Mouse (Mus musculus): ENCODE measurements around the gene Gm19965. TPM values are rescaled to one million over a fixed set of nuclear protein-coding genes. Genes with fewer than 3 reads are reported as not detected.

Gm19965 gene
- not detected in 2 replicates for polyA plus RNA-seq (2012; ENCODE audit: insufficient read depth, insufficient read length, missing spikeins)

DNA sequence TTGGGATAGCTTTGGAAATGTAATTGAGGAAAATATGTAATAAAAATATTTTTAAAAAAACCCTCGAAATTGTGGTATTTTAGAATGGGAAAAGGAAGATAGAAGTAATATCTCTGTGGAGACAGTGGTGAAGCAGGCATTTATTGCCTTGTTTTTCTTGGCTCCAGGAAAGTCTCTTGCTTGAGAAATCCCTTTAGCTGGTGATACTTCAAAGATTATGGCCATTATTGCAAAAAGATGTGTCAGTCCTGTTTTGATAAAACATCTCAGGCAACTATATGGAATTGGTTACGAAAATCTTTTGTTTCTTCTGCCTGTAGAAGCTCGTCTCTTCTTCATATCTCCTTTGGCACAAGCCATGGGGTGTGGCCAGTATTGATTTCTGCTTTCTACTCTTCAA, at the start of gene Gm19965:
Gm19965 (plus strand) TSS at position 301 of the 400 bp plus-strand sequence.
- Histone ChIP-seq H3K4me1 (ENCODE audit: control insufficient read depth, insufficient read depth, insufficient read length, low read length) (no peaks in the 10 kb centered on the region), H3K4me3 (ENCODE audit: insufficient read depth, low read depth, low read length) (no peak within 1 kb of the TSS), H3K27ac (replicated peaks; ENCODE audit: low read depth, low read length) (no peak within 1 kb of the TSS)

DNA sequence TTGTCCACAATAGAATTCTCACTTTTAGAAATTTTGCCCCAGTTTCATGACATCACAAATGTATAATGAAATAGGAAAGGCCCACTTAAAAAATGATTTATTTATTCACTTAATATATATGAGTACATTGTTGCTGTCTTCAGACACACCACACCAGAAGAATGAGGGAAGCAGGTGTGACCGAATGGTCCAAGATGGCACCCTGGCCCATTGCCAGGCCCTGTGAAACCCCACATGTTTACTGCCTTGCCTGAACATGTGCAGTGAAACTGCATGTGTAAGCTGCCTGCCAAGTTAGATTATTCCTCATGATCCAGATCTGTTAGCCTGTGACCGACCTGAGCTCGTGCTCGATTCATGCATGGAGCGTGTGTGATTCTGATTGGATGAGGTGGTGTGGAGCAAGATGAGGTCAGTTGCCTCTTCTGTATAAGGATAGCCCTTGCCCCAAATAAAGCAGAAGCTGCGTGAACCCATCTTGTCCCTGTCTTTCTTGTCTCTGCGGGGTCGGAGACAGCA, 20.3 kb upstream of the Gm19965 start:
- H3K4me1 ChIP-seq (ENCODE audit: control insufficient read depth, insufficient read depth, insufficient read length, low read length) = no peaks in the 10 kb centered on the region
- no peak overlapping the region for H3K27ac ChIP-seq (replicated peaks; ENCODE audit: low read depth, low read length)
- no peak overlapping the region for H3K4me3 ChIP-seq (ENCODE audit: insufficient read depth, low read depth, low read length)
